In genomic region chr11:50720421-50720820, GRCm38 (mm10) we compare ENCODE assay signal across 16 mouse cellular contexts.
"Had no signal": no experiment of that assay in that cellular context is flagged by ENCODE, and none has a peak within 500 bp of the region (broad histone marks: within the 10 kb centered on the region; RNA-seq: fewer than 3 reads in every experiment).

No protein-coding gene starts in this region.

- H3K36me3 ChIP-seq: midbrain, embryonic 10.5 days; midbrain, embryonic 12.5 days; neural tube, embryonic 12.5 days; stomach, embryonic 15.5 days had no signal

- H3K4me1 ChIP-seq: midbrain, embryonic 12.5 days had no signal

- H3K9me3 ChIP-seq: midbrain, embryonic 10.5 days; midbrain, embryonic 12.5 days; neural tube, embryonic 12.5 days; stomach, embryonic 15.5 days had no signal

- H3K27ac ChIP-seq: liver, embryonic 14.5 days; midbrain, embryonic 10.5 days; midbrain, embryonic 12.5 days; neural tube, embryonic 12.5 days; stomach, embryonic 15.5 days; stomach, postnatal 0 days had no signal

- H3K9ac ChIP-seq: liver, embryonic 14.5 days; lung, embryonic 14.5 days; midbrain, embryonic 12.5 days; neural tube, embryonic 12.5 days; stomach, embryonic 15.5 days had no signal

- ATAC-seq: midbrain, embryonic 16.5 days had no signal

- H3K27me3 ChIP-seq: midbrain, embryonic 12.5 days; neural tube, embryonic 12.5 days; stomach, embryonic 15.5 days had no signal

- DNase-seq: lung, adult 18-20 months; lung, postnatal 14 days; right cerebral cortex, adult 18-20 months; right cerebral cortex, postnatal 25 days; right cerebral cortex, postnatal 4 days; thymus, adult 2 months; thymus, postnatal 25 days; thymus, postnatal 4 days had no signal

- H3K4me3 ChIP-seq: midbrain, embryonic 10.5 days; midbrain, embryonic 12.5 days; neural tube, embryonic 12.5 days; stomach, embryonic 15.5 days had no signal

- H3K4me2 ChIP-seq: lung, embryonic 14.5 days; midbrain, embryonic 12.5 days; neural tube, embryonic 12.5 days; stomach, embryonic 15.5 days had no signal
